ENCODE assay signal across 18 mouse cellular contexts in the genomic region with DNA sequence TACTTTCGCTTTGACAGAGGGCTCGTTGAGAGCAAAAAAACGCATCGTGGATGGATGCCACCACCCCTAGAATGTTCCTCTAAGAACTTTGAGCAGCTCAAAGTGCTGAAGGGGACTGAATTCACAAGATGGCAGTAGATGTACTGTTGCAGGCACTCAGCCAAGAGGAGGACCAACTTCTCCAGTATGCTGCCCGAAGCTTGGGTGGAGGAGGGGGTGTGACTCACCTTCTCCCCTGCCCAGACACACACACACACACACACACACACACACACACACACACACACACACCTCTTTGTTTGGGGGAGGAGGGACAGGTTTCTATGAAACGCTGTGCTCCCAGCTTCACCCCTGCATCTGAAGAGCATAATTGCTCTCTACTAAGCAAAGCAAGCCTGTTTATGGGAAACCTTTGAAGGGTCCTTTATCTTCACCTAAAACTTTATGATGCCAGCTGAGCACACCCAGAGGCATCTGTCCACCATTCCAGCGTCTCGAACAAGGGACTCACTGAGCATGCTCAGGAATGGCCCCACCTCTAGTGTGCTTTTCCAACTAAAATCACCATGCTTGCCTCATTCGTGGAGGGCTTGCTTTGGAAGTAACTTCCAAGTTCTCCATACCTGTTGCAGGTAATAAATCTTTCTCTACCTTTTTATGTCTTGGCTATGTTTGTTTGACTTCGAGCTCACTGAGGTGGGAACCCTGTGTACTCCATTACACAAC.
A peak's percentile ranks its signal among the peaks of the same experiment; 100 is the strongest.
DNase-seq lines count a peak whose midpoint lies in the region; TF ChIP-seq lines count a peak whose summit lies in the region.
"Had no signal": no experiment of that assay in that cellular context is flagged by ENCODE, and none has a peak within 500 bp of the region (broad histone marks: within the 10 kb centered on the region; RNA-seq: fewer than 3 reads in every experiment).

No protein-coding gene starts in this region.

- H3K27ac ChIP-seq in gastrocnemius, adult 2 months: peak overlapping the region; percentile 70
- H3K27ac ChIP-seq: embryonic facial prominence, embryonic 12.5 days; forebrain, embryonic 15.5 days; heart, adult 2 months; heart, embryonic 15.5 days; hindbrain, embryonic 10.5 days; hindbrain, embryonic 14.5 days had no signal

- no peak for TF ChIP-seq CTCF in gastrocnemius, adult 2 months (IDR thresholded peaks at IDR 0.05)

- H3K4me3 ChIP-seq in gastrocnemius, adult 2 months: no peak overlapping the region
- H3K4me3 ChIP-seq: embryonic facial prominence, embryonic 12.5 days; forebrain, embryonic 15.5 days; heart, adult 2 months; heart, embryonic 15.5 days; hindbrain, embryonic 10.5 days had no signal

- DNase-seq in gastrocnemius, adult 2 months: no peak
- DNase-seq in gastrocnemius, postnatal 36 days: no peak
- DNase-seq in lung, postnatal 36 days: peak; percentile 43
- DNase-seq in lung, adult 18-20 months: no peak
- DNase-seq in NIH3T3 (ENCODE audit: low read depth): peak; percentile 24
- no peak for DNase-seq in left cerebral cortex, adult 11 months (ENCODE audit: low spot score)
- no peak for DNase-seq in left cerebral cortex, postnatal 14 days (ENCODE audit: low spot score in 2 of 2)
- DNase-seq: adrenal gland, postnatal 10 days; cerebellum, adult 11 months; cerebellum, adult 8-10 months; cerebellum, postnatal 25 days; gastrocnemius, postnatal 10 days; heart, adult 2 months had no signal

- intact Hi-C loops in gastrocnemius, adult 2 months (cut with DNase I): no loop called here
- intact Hi-C loops in gastrocnemius, postnatal 36 days (cut with DNase I): no loop called here
- intact Hi-C loops in left cerebral cortex, postnatal 14 days (cut with DNase I): no loop called here

Comparison
In these comparisons a context has a peak if more than half of its experiments do, and no peak if none do; other contexts are left out.
1. DNase-seq: peak in lung, postnatal 36 days (single experiment) and NIH3T3 (single experiment); none in gastrocnemius, adult 2 months (single experiment), gastrocnemius, postnatal 36 days (0 of 2), lung, adult 18-20 months (0 of 2), left cerebral cortex, adult 11 months (single experiment) and left cerebral cortex, postnatal 14 days (0 of 2).